Mouse (Mus musculus) gastrocnemius, postnatal 4 days (tissue): ENCODE measurements around the gene Tspan5. TPM values are rescaled to one million over a fixed set of nuclear protein-coding genes. Genes with fewer than 3 reads are reported as not detected.

Experiments used
- DNase-seq, 2 experiments: peaks; one replicate each; pipeline ENCODE4 v3.0.0; 2021 to 2022; ENCODE audit warnings: low spot score in 2 of 2, mixed read lengths in 2 of 2
- total RNA-seq, 2 experiments: library from RNA; stranded (reverse); gene quantifications; 2 replicates each; pipeline ENCODE4 v1.2.3; 2021

Tspan5 gene
- total RNA-seq, 2 experiments from 2014 or later, result 16.3 to 17.5 TPM

DNA sequence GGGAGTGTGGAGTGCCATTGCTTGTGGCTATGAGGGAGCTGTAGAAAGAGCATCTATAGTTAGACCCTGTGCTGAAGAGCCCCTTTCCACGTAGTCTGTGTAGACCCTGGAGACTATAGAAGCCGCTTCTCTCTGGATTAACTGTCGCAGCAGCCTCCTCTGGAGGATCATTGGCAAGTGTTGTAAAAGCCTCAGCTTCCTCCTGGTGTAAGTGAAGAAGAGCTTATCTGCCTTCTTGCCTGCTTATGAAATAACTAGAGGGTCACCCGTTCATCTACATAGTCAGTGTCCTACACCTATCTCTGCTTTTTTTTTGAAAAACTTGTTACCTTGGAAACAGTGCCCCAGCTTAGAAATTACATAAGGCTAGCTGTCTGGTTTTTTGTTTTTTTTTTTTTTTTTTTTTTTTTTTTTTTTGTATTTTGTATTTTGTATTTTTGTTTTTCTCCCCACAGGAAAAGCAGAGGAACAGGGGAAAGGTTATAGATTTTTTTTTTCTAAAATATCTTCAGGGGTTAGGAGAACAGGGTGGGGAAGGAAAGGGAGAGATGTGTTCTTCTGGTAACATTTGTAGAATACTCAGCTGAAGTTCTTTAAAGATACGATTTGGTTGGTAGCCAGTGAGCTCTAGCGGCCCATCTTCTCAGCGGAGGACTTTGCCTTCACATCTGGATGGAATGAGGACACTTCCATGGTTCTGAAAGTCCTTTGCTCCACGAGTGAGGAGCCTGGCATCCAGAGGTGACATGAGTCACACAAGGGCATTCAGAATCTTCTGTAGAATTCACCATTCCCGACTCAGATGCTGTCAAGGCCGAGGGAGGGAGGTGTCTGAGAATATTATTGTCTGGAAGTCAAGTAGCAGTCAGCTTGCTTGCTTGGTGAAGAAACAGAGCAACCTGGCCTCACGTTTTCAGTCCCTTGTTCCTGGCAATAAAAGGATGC, 62.4 kb downstream of the Tspan5 start:
- no peak for DNase-seq

DNA sequence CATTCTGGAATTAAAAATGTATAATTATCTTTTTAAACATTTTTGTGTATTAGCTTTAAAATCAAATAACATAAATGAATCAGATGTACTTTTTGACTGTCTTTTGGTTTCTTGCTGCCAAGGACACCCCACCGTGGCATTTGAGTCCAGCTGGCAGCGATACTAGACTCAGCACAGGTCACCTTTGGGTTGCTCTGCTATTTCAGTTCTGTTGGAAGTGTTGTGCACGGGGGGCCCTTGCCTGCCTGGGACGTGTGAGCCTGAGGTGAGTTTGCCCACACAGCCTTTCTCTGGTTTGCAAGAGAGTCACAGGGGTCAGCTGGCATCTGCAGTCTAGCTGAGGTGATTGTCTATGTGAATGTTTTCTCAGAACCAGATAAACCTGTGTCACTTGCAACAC, 65.8 kb downstream of the Tspan5 start:
- DNase-seq, result no peak

DNA sequence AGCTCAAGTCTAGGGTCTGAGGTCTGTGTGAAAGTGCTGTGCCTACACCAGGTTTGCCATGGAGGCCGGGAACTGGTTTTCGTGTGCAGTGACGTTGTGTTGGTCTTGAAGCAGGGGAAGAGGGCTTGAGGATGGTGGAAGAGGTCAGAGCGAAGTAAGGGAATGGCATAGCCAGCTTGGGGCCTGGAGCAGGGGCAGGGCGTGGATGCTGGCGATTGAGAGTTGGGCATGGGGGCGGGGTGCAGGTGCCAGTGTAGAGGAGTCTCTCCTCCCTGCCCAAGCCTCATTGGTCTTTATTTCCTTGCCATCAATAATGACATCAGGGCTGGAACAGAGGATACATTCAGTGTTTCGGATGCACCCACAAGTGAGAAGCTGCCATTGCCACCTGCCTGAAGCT, 67.5 kb downstream of the Tspan5 start:
- DNase-seq, result no peak

DNA sequence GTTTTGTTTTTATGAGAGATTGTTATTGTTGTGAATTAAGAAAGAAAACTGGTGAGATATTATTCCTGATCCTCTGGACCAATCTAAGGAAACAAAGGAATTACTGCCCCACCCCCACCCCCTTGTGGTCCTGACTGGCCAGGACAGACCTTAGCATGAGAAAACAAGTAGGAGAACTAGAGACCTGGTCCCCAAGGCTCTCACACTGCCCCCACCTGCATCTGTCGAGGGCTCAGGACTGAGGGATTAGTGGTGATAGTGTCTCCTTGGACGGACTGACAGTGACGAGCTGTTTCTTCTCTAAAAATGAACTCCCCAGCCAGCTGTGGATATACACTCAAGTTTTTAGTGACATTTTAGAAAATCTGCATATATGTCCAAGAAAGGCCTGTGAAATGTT, 70.6 kb downstream of the Tspan5 start:
- DNase-seq, result no peak

- no peak for DNase-seq
Measured at GRCm38 (mm10) chr3:138813139-138813810, 71.3 kb downstream of the Tspan5 start.

GRCm38 (mm10) chr3:138814457-138814856, 72.5 kb downstream of the Tspan5 start:
- no peak for DNase-seq

GRCm38 (mm10) chr3:138815127-138815837, 73.3 kb downstream of the Tspan5 start:
- DNase-seq, result no peak

DNA sequence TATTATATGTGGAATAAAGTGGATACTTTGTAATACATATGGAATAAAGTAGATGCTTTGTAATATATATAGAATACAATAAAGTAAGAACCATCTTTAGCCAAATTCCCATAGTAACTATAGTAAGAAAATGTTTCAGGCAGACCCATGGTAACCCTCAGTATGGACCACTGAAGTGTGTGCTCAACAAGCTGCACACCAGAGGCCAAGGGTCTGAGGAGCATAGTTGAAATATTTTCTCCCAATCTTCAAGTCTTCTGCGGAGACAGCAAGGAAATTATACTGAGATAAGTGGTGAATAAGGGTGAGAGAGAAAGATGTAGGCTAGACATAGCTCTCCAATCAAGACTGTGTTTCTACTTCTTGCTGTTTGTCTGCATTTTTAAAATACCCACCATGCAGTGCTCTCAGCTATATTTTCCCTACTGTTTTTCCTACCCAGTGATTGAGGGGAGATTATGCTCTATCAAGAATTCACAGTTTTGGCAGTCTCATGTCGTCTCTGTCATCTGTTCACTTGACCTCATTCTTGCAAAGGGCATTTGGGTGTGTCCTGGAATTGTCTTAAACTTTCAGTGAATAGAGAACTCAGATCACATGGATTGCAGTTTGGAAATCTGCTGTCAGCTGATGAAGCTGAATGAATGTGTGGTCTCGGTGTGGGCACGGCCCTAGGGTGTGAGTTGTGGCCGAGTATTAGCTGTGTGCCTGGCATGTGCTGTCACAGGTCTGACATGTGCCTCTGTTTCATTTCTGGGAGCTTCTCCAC, 75.1 kb downstream of the Tspan5 start:
- DNase-seq, result no peak

DNA sequence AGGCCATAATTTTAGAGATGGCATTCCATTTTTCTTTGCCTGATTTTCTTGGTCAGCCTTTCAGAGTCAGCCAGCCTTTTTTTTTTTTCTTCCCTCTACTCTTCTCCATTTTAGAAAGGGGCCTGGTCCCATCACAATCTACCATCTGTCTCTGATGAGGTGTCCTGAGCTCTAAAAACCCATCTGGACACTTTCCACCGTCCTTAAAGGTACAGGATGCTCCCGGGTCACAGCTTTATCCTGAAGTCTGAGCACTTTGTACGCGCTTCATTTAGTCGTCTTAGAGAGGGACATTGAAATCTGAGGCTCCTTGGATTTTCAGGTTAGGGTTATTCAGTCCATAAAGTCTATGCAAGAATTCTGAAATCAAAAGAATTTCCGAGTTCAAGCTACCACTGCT, 77.9 kb downstream of the Tspan5 start:
- no peak for DNase-seq

GRCm38 (mm10) chr3:138820296-138820695, 78.3 kb downstream of the Tspan5 start:
- DNase-seq, result no peak

GRCm38 (mm10) chr3:138821886-138822445, 80.0 kb downstream of the Tspan5 start:
- DNase-seq, result no peak

- no peak for DNase-seq
Measured at GRCm38 (mm10) chr3:138823857-138824256, 81.9 kb downstream of the Tspan5 start.

DNA sequence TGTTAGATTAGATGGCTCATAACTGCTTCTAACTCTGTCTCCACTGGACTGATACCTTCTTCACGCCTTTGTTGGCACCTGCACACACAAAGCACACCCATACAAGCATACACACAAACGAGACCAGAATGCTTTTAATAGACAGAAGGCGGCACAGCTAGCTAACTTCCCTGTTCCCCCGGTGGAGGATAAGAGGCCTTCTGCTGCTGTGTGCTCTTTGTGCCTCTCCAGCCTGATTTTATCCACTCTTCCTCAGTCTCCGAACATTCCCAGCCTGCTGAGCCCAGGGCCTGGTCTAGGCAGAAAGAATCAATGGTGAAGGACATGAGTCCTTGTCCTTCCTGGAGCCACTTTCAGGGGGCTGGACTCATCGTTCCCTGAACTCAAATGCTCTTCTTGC, 83.3 kb downstream of the Tspan5 start:
- no peak for DNase-seq

DNA sequence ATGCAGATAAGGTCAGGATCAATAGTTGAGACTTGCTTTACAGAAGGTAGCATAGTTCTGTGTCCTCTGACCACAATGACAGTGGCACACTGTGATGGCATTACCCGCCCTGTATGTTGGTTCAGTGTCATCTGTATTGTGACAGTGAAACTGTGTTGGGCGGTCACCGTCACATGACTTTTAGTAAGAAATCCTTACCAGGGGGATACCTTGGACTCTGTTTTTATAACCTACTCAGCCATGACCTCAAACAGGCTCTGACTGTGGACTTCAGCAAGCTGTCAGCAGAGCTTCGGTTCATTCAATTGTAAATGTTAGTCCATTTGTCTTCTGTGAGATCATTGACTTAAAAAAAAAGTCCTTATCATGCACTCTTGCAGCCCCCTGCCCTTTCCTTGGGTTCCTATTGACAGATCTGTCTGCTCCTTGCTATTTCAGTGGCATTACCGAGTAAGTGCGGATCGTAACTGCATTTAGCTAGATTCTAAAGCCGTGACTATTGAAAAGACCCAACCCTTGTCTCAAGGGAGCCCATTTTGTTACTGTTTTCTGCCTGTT, 84.3 kb downstream of the Tspan5 start:
- DNase-seq, result no peak

GRCm38 (mm10) chr3:138832827-138833517, 91.0 kb downstream of the Tspan5 start:
- DNase-seq, result no peak

DNA sequence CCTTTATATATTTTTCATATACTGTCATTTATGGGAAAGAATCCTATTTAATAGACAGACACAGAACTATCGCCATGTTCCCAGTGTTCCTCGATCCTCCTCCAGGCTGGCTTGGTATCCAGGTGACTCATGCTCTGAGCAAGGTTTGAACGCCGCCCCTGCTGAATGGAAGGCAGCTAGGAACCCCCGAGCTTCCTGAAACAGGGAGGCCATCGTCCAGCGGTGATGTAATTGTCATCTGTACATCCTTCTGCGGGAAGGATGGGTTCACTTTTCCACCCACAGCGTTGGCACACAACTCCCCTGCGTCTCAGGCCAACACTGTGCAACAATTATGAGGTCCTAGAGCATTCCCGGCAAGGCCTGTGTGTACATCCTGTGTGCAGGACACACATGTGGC, 92.2 kb downstream of the Tspan5 start:
- no peak for DNase-seq

DNA sequence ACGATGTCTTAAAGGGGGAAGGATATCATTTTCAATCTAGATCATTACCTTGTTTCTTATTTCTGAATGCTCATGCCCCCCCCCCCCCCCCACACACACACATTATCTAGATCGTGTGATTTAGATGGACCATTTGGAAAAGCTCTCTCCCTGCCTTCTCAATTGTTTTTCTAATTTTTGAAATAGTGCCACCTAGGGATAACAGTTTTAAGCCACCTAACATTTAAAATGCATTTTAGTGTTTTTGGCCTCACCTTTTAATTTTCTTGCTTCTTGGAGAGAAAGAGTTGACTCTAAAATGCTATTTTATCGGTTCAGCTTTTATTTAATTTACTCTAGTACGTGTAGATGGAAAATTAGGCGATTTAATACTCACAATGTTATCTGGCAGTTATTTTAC, 94.9 kb downstream of the Tspan5 start:
- no peak for DNase-seq

GRCm38 (mm10) chr3:138837651-138838050, 95.7 kb downstream of the Tspan5 start:
- DNase-seq, result no peak

GRCm38 (mm10) chr3:138839656-138840055, 97.7 kb downstream of the Tspan5 start:
- DNase-seq, result no peak

DNA sequence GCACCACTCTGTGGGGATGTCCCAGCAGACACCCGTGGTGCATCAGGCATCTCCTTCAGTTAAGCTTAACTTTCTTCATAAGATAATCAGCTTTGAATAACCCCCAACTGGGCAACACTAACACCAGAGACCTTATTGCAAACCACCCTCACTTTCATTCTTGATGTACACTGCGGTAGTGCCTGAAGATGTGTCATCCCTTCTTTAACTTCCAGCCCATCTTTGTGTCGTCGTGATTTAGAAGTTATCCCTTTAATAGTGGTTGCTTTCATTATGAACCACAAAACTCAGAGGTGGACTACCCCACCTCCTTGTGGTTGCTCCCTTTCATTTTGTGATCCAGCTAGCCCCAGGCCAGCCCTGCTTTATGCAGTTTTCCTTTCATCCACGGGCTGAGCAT, 99.3 kb downstream of the Tspan5 start:
- DNase-seq, result no peak
